Mouse (Mus musculus) neutrophil, adult 83 days (primary cell): ENCODE results near the gene Nutf2. TPM values are rescaled to one million over a fixed set of nuclear protein-coding genes. Genes with fewer than 3 reads are reported as not detected.

Experiments used
- total RNA-seq, 2 experiments: library from RNA; stranded (reverse); gene quantifications; one replicate each; pipeline ENCODE4 v1.2.4; 2023

Gene Nutf2
- 10 to 100 TPM; 15.1 to 22.8 TPM for total RNA-seq

GRCm38 (mm10) chr8:105860143-105860981, at the start of gene Nutf2:
Gene Nutf2 (plus strand): TSS chr8:105860580.

GRCm38 (mm10) chr8:105826861-105827848, 33.2 kb upstream of the Nutf2 start, which contains the start of the genes Ranbp10 and Tsnaxip1:
Gene Ranbp10 (minus strand): TSS chr8:105827350.
Gene Tsnaxip1 (plus strand): TSS chr8:105827731.

GRCm38 (mm10) chr8:105853178-105853577, 7.2 kb upstream of the Nutf2 start, which contains the start of gene Cenpt:
Gene Cenpt (minus strand): TSS chr8:105853278.

GRCm38 (mm10) chr8:105854715-105855216, 5.6 kb upstream of the Nutf2 start, which contains the start of gene Thap11:
Gene Thap11 (plus strand): TSS chr8:105855132.

GRCm38 (mm10) chr8:105880754-105881520, 20.6 kb downstream of the Nutf2 start, which contains the start of gene Edc4:
Gene Edc4 (plus strand): TSS chr8:105880881.

GRCm38 (mm10) chr8:105893339-105893738, 33.0 kb downstream of the Nutf2 start, which contains the start of gene Nrn1l:
Gene Nrn1l (plus strand): TSS chr8:105893567.

GRCm38 (mm10) chr8:105900180-105900940, 40.0 kb downstream of the Nutf2 start, which contains the start of gene Pskh1:
Gene Pskh1 (plus strand): TSS chr8:105900441.

Other genes starting within 250 kb of the Nutf2 start
- gene Ctcf, start 224.0 kb upstream of the Nutf2 start, total RNA-seq, result 100 to 1,000 TPM in 1 of 2 experiments, 10 to 100 TPM in 1; 89.8 to 102 TPM
- under 1 TPM in 1 of 2 experiments, not detected in 1; 0.66 TPM for gene Agrp, start 223.2 kb upstream of the Nutf2 start, total RNA-seq
- gene Carmil2, start 174.3 kb upstream of the Nutf2 start, total RNA-seq, result 10 to 100 TPM in 1 of 2 experiments, 1 to 10 TPM in 1; 9.1 to 10.2 TPM
- 10 to 100 TPM; 28.2 to 31.5 TPM for gene Acd, start 159.5 kb upstream of the Nutf2 start, total RNA-seq
- 1 to 10 TPM; 6.2 to 9.9 TPM for gene Pard6a, start 159.4 kb upstream of the Nutf2 start, total RNA-seq
- gene 4933405L10Rik, start 152.9 kb upstream of the Nutf2 start, total RNA-seq, result not detected
- 10 to 100 TPM in 1 of 2 experiments, 1 to 10 TPM in 1; 8.0 to 10.5 TPM for gene Enkd1, start 152.4 kb upstream of the Nutf2 start, total RNA-seq
- 1 to 10 TPM; 1.1 to 1.4 TPM for gene Gfod2, start 101.9 kb upstream of the Nutf2 start, total RNA-seq
- gene Ranbp10, start 33.2 kb upstream of the Nutf2 start, total RNA-seq, result 10 to 100 TPM; 23.7 to 27.3 TPM
- not detected for gene Tsnaxip1, start 32.8 kb upstream of the Nutf2 start, total RNA-seq
- 10 to 100 TPM; 15.2 to 21.5 TPM for gene Cenpt, start 7.3 kb upstream of the Nutf2 start, total RNA-seq
- gene Thap11, start 5.4 kb upstream of the Nutf2 start, total RNA-seq, result 10 to 100 TPM; 35.7 to 39.1 TPM
- gene Edc4, start 20.3 kb downstream of the Nutf2 start, total RNA-seq, result 10 to 100 TPM; 36.1 to 38.5 TPM
- gene Nrn1l, start 33.0 kb downstream of the Nutf2 start, total RNA-seq, result not detected
- gene Pskh1, start 39.9 kb downstream of the Nutf2 start, total RNA-seq, result 10 to 100 TPM; 12.3 TPM
- under 1 TPM; 0.42 to 0.68 TPM for gene Ctrl, start 73.3 kb downstream of the Nutf2 start, total RNA-seq
- 10 to 100 TPM; 62.2 to 79.9 TPM for gene Psmb10, start 77.9 kb downstream of the Nutf2 start, total RNA-seq
- under 1 TPM; 0.51 to 0.59 TPM for gene Lcat, start 82.8 kb downstream of the Nutf2 start, total RNA-seq
- 1 to 10 TPM; 9.6 to 9.8 TPM for gene Slc12a4, start 105.5 kb downstream of the Nutf2 start, total RNA-seq
- gene Dpep3, start 118.8 kb downstream of the Nutf2 start, total RNA-seq, result not detected
- gene Dus2, start 130.8 kb downstream of the Nutf2 start, total RNA-seq, result 1 to 10 TPM; 7.5 to 9.8 TPM
- not detected for gene Dpep2nb, start 145.4 kb downstream of the Nutf2 start, total RNA-seq
- gene Ddx28, start 151.3 kb downstream of the Nutf2 start, total RNA-seq, result 1 to 10 TPM; 5.3 to 7.1 TPM
- 10 to 100 TPM; 46.6 to 49.5 TPM for gene Nfatc3, start 198.3 kb downstream of the Nutf2 start, total RNA-seq